Mouse (Mus musculus) small intestine, adult 2 months (tissue): ENCODE results near the gene Uox. TPM values are rescaled to one million over a fixed set of nuclear protein-coding genes. Genes with fewer than 3 reads are reported as not detected.

Experiments used
- H3K27ac ChIP-seq: fragments of 200-500 bp; 2 replicates; pipeline ENCODE4 v1.5.1; 2012; ENCODE audit warnings: low read depth, low read length, control low read depth, inconsistent platforms; ENCODE audit not compliant: insufficient read depth
- H3K27me3 ChIP-seq: fragments of 200-500 bp; 2 replicates; pipeline ENCODE4 v1.6.1; 2012; ENCODE audit warnings: mild to moderate bottlenecking, moderate library complexity, low read length, inconsistent platforms; ENCODE audit not compliant: control insufficient read depth, insufficient read depth
- H3K36me3 ChIP-seq: fragments of 200-500 bp; 2 replicates; pipeline ENCODE4 v1.6.1; 2012; ENCODE audit warnings: mild to moderate bottlenecking, low read length, control low read depth, inconsistent platforms; ENCODE audit not compliant: control insufficient read depth, insufficient read depth
- H3K4me1 ChIP-seq: fragments of 200-500 bp; 2 replicates; pipeline ENCODE4 v1.6.1; 2012; ENCODE audit warnings: low read length, inconsistent platforms, mixed read lengths; ENCODE audit not compliant: control insufficient read depth, insufficient read depth, insufficient read length
- H3K4me3 ChIP-seq: fragments of 200-500 bp; 2 replicates; pipeline ENCODE4 v1.5.1; 2012; ENCODE audit warnings: low read depth, mild to moderate bottlenecking, control low read depth, inconsistent platforms, low read length, moderate library complexity
- CTCF ChIP-seq: fragments of 200-500 bp; IDR thresholded peaks from 2 replicates; pipeline ENCODE4 v1.5.1; 2012; ENCODE audit warnings: low read depth, mild to moderate bottlenecking, control low read depth, inconsistent platforms, low read length, moderate library complexity, mixed read lengths; ENCODE audit not compliant: insufficient replicate concordance, insufficient read length; ENCODE audit errors: extremely low read depth
- POLR2A ChIP-seq: fragments of 200-500 bp; IDR thresholded peaks from 2 replicates; pipeline ENCODE4 v1.6.1; 2012; ENCODE audit warnings: low read depth, mild to moderate bottlenecking, control low read depth, inconsistent platforms, low read length, moderate library complexity
- WGBS: fragments of 180-500 bp; shearing (Covaris S2); methylation state at CpG from one replicate; pipeline ENCODE4 v1.1.7; 2018; 5-methylcytosine and 5-hydroxymethylcytosine counted together
- polyA plus RNA-seq: library from polyadenylated mRNA; depleted of rRNA; stranded (reverse); fragments of >200 nt; gene quantifications from 2 replicates; pipeline ENCODE4 v1.2.3, GENCODE M21; 2012; rRNA removed

The Uox gene
- polyA plus RNA-seq, 1 experiment, result 0.11 TPM

- peaks cover 7% of the 10 kb centered on the region for H3K4me1 ChIP-seq
- 13% methylated on average over 8 of the region's 8 CpGs for WGBS
- no peaks in the 10 kb centered on the region for H3K36me3 ChIP-seq
- H3K27me3 ChIP-seq, result peaks cover 4% of the 10 kb centered on the region; the same call in 1 of the 2 replicates
- TF ChIP-seq POLR2A, result no peak
- TF ChIP-seq CTCF, result no peak
- H3K4me3 ChIP-seq, result no peak overlapping the region
- H3K27ac ChIP-seq, result no peak overlapping the region
Measured at GRCm38 (mm10) chr3:146681696-146682095, 111.5 kb downstream of the Uox start.

Other genes with a start within 250 kb of the Uox start
- 6.3 and 9.6 TPM in 2 replicates for gene Ssx2ip, start 165.8 kb upstream of the Uox start, polyA plus RNA-seq
- 0.41 and 0.70 TPM in 2 replicates for gene Ctbs, start 120.6 kb upstream of the Uox start, polyA plus RNA-seq
- 0.11 and 0.19 TPM in 2 replicates for gene Spata1, start 70.7 kb upstream of the Uox start, polyA plus RNA-seq
- 270 and 435 TPM in 2 replicates for gene Gng5, start 70.6 kb upstream of the Uox start, polyA plus RNA-seq
- gene Rpf1, start 49.0 kb upstream of the Uox start, polyA plus RNA-seq, result 1.6 and 2.4 TPM in 2 replicates
- not detected in 2 replicates for gene Dnase2b, start 45.2 kb downstream of the Uox start, polyA plus RNA-seq
- not detected in 2 replicates for gene 4930503B20Rik, start 80.9 kb downstream of the Uox start, polyA plus RNA-seq
- gene Samd13, start 115.2 kb downstream of the Uox start, polyA plus RNA-seq, result not detected in 2 replicates
- 4.2 and 7.1 TPM in 2 replicates for gene Prkacb, start 242.6 kb downstream of the Uox start, polyA plus RNA-seq